Mouse (Mus musculus): Measurements from ENCODE around the gene Odc1.

DNA sequence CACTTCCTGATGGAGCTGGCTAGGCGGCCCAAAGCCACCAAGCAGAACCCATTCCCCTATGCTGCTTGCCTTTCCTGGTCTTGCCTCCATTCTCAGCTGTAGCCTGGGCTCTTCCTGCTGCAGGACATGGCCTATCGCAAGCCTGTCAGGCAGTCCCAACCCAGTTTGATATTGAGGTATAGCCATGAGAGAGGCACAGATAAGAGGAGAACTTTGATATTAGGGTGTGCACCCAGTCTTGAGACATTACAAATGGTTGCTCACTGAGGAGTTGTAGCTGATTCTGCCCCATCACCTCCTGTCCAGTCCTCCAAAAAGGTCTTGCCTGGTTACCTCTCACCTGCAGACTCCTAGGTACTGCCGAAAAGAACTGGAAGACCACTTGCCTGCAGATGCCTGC is 6.5 kb upstream of the Odc1 start:
- TF ChIP-seq CTCF (IDR thresholded peaks at IDR 0.05; ENCODE audit: low read depth): no peak
- no peak for TF ChIP-seq EP300 (IDR thresholded peaks at IDR 0.05; ENCODE audit: low read depth)

All from heart, postnatal 0 days (tissue).